Mouse (Mus musculus): ENCODE measurements around the gene Eif2b3. TPM values are rescaled to one million over a fixed set of nuclear protein-coding genes. Genes with fewer than 3 reads are reported as not detected.

Eif2b3 gene
- 49.9 and 62.2 TPM in 2 replicates for total RNA-seq (2012; rRNA removed)
- total RNA-seq (2014; rRNA removed), result 88.7 and 96.2 TPM in 2 replicates
- 83.3 and 84.9 TPM in 2 replicates for polyA plus RNA-seq (2012; ENCODE audit: insufficient read length, low read depth)

DNA sequence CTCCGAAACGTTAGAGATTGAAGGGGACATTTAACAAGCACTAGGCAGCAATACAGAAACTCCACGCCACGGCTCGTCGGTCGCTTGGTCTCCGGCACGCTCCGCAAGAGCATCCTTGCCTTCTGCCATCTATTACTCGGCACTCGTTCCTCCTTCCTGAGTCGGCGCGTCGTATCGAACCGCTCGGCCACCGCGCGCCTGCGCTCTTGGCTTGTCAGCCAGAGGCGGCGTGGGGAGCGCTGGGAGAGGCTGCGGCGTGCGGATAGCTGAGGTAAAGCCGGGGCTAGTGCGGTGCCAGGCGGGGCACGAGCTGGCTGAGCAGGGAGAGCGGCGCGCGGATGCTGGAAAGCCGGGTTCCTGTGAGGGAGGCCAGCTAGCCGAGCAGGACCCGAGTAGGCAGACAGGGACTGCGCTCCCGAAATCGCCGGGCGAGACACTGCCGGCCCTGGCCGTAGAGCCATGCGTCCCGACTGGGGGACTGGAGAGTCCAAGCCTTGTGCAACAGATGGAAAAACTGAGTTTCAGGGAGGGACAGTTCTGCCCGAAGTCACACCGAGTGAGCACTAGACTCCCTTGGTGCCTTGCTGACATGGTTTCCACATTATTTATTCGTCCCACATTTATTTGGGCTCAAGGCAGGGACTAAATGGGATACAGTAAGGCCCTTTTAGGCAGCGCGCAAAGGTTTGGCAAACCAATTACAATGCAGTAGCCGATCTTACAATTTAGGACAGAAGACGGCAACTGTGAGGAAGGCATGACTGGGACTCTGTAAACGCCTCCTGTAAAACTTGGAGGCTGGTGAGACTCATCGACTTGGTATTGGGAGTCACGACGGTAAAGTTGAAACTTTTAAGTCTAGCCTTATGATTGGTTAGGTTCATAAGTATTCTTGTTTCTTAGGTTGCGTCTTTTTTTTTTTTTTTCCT lies at the start of gene Eif2b3:
TSS of gene Eif2b3 (plus strand) at position 197 of the 929 bp plus-strand sequence.
- peaks cover 0 to 25% of the 10 kb centered on the region in 2 experiments; a peak in 2 of 4 replicates for H3K4me1 ChIP-seq (ENCODE audit: control insufficient read depth in 1 of 2, insufficient read depth in 2 of 2)
- in situ Hi-C loops (cut with MboI; ENCODE audit: low pct_ligation_motif_present, low pct_unique_long_range_greater_than_20kb, low sequenced_read_pairs), result no loop called here
- H3K4me2 ChIP-seq (ENCODE audit: insufficient read depth, low read depth, poor library complexity, severe bottlenecking), result peak within 1 kb of the TSS; percentile 57
- H3K9me3 ChIP-seq (replicated peaks; ENCODE audit: low read length), result no peaks in the 10 kb centered on the region
- H3K27ac ChIP-seq (ENCODE audit: insufficient read depth, low read depth), result peak within 1 kb of the TSS; percentile 29; the same call in 1 of the 2 replicates
- peak within 1 kb of the TSS; percentile 64 to 97 (median 92) for H3K4me3 ChIP-seq (replicated peaks in 1 of 3; ENCODE audit: low read depth in 2 of 3, low read length in 2 of 3, poor library complexity in 1 of 3)
- peaks cover 16 to 29% of the 10 kb centered on the region in 2 experiments for H3K36me3 ChIP-seq (replicated peaks in 1 of 2; ENCODE audit: control insufficient read depth in 1 of 2, insufficient read depth in 1 of 2, low read length in 1 of 2)
- peak; percentile 90 for DNase-seq (ENCODE audit: extremely low read depth)
- 0 out of 2 replicates have a peak, but pooled peaks have one; percentile 51 for TF ChIP-seq POLR2AphosphoS2 (IDR thresholded peaks at IDR 0.05; ENCODE audit: low read depth, low read length)
- TF ChIP-seq ZC3H11A (IDR thresholded peaks at IDR 0.05; ENCODE audit: low read depth, low read length), result no peak
- TF ChIP-seq MAFK (IDR thresholded peaks at IDR 0.05; ENCODE audit: insufficient replicate concordance, low read length), result no peak
- peak; percentile 78 for TF ChIP-seq TBP (conservative IDR thresholded peaks at IDR 0.05; ENCODE audit: low read depth, low read length)
- peak; percentile 64 for TF ChIP-seq BHLHE40 (IDR thresholded peaks at IDR 0.05; ENCODE audit: low read depth, low read length)
- TF ChIP-seq SMC3 (IDR thresholded peaks at IDR 0.05; ENCODE audit: low read depth, low read length), result no peak
- peak; percentile 83; the same call in 1 of the 2 replicates for TF ChIP-seq ZMIZ1 (IDR thresholded peaks at IDR 0.05; ENCODE audit: low read depth, low read length)
- no peak for TF ChIP-seq E2F4 (IDR thresholded peaks at IDR 0.05; ENCODE audit: insufficient replicate concordance, low read depth, low read length)
- peak; percentile 98 for TF ChIP-seq MXI1 (IDR thresholded peaks at IDR 0.05; ENCODE audit: low read depth, low read length)
- TF ChIP-seq GABPA (IDR thresholded peaks at IDR 0.05; ENCODE audit: insufficient replicate concordance, low read depth, low read length), result no peak; the same call in 1 of the 2 replicates
- no peak for TF ChIP-seq PAX5 (IDR thresholded peaks at IDR 0.05; ENCODE audit: low read length)
- peak; percentile 77; the same call in 1 of the 2 replicates for TF ChIP-seq MAX (IDR thresholded peaks at IDR 0.05; ENCODE audit: low read length)
- no peak for TF ChIP-seq RCOR1 (conservative IDR thresholded peaks at IDR 0.05; ENCODE audit: low read depth, low read length)
- TF ChIP-seq SIN3A (IDR thresholded peaks at IDR 0.05; ENCODE audit: low read length), result peak; percentile 91
- peak; percentile 94 for TF ChIP-seq POLR2A (IDR thresholded peaks at IDR 0.05; ENCODE audit: low read depth, low read length)
- peak; percentile 71; the same call in 1 of the 2 replicates for TF ChIP-seq KAT2A (IDR thresholded peaks at IDR 0.05; ENCODE audit: insufficient replicate concordance, low read length)
- no peak for TF ChIP-seq EP300 (IDR thresholded peaks at IDR 0.05; ENCODE audit: low read length)
- peak; percentile 83 for TF ChIP-seq TCF12 (IDR thresholded peaks at IDR 0.05; ENCODE audit: low read depth, low read length)
- no peak for TF ChIP-seq USF1 (IDR thresholded peaks at IDR 0.05; ENCODE audit: low read depth, low read length)
- TF ChIP-seq HCFC1 (IDR thresholded peaks at IDR 0.05; ENCODE audit: low read depth, low read length), result peak; percentile 90
- peak; percentile 69 for TF ChIP-seq IRF4 (IDR thresholded peaks at IDR 0.05; ENCODE audit: low read depth, low read length)
- TF ChIP-seq NRF1 (IDR thresholded peaks at IDR 0.05; ENCODE audit: low read depth, low read length), result peak; percentile 93
- no peak for TF ChIP-seq UBTF (IDR thresholded peaks at IDR 0.05; ENCODE audit: low read depth, low read length)
- TF ChIP-seq MYC (IDR thresholded peaks at IDR 0.05; ENCODE audit: low read depth, low read length), result peak; percentile 69
- peak; percentile 57; the same call in 1 of the 2 replicates for TF ChIP-seq MEF2A (IDR thresholded peaks at IDR 0.05; ENCODE audit: borderline replicate concordance, low read depth, low read length)
- no peak for TF ChIP-seq CHD2 (IDR thresholded peaks at IDR 0.05; ENCODE audit: low read length)
- TF ChIP-seq ELF1 (IDR thresholded peaks at IDR 0.05; ENCODE audit: low read depth, low read length), result peak; percentile 72
- peak; percentile 85 for TF ChIP-seq NELFE (IDR thresholded peaks at IDR 0.05; ENCODE audit: low read depth, low read length)
- H3K79me2 ChIP-seq (replicated peaks; ENCODE audit: control insufficient read depth, extremely low read depth, insufficient read depth, poor library complexity, severe bottlenecking), result peaks cover 18% of the 10 kb centered on the region
- H3K27me3 ChIP-seq (replicated peaks), result no peaks in the 10 kb centered on the region
- dilution Hi-C loops (cut with MboI; ENCODE audit: extremely low pct_ligation_motif_present, extremely low pct_unique_long_range_greater_than_20kb, low sequenced_read_pairs), result no loop called here
- H3K9ac ChIP-seq (ENCODE audit: insufficient read depth, low read depth), result peak within 1 kb of the TSS; percentile 79
